Mouse (Mus musculus) liver, adult 2 months (tissue): ENCODE results near the gene Ddx19b. TPM values are rescaled to one million over a fixed set of nuclear protein-coding genes. Genes with fewer than 3 reads are reported as not detected.
A peak's percentile ranks its signal among the peaks of the same experiment; 100 is the strongest.

Experiments used
- DNase-seq: peaks from one replicate; pipeline ENCODE4 v3.0.0-alpha.2; 2011; ENCODE audit warnings: low read depth, low spot score; ENCODE audit errors: extremely low read depth
- H3K27ac ChIP-seq: fragments of 200-500 bp; replicated peaks from 2 replicates; pipeline ENCODE4 v1.5.1; 2012; ENCODE audit warnings: low read depth, mild to moderate bottlenecking, control low read depth, inconsistent platforms, low read length; ENCODE audit not compliant: insufficient read depth
- H3K27me3 ChIP-seq: fragments of 200-500 bp; 2 replicates; pipeline ENCODE4 v1.6.1; 2012; ENCODE audit warnings: mild to moderate bottlenecking, moderate library complexity, low read length, inconsistent platforms; ENCODE audit not compliant: control insufficient read depth, insufficient read depth
- H3K36me3 ChIP-seq: fragments of 200-500 bp; 2 replicates; pipeline ENCODE4 v1.6.1; 2012; ENCODE audit warnings: low read length, inconsistent platforms; ENCODE audit not compliant: control insufficient read depth, insufficient read depth
- H3K4me1 ChIP-seq: fragments of 200-500 bp; 2 replicates; pipeline ENCODE4 v1.6.1; 2011; ENCODE audit warnings: low read length; ENCODE audit not compliant: control insufficient read depth, insufficient read depth
- H3K4me3 ChIP-seq: fragments of 200-500 bp; 2 replicates; pipeline ENCODE4 v1.5.1; 2011; ENCODE audit warnings: low read depth, mild to moderate bottlenecking, control low read depth, low read length, moderate library complexity; ENCODE audit not compliant: insufficient read depth
- H3K79me2 ChIP-seq: fragments of 200-500 bp; 2 replicates; pipeline ENCODE4 v1.6.1; 2012; ENCODE audit warnings: inconsistent platforms, mild to moderate bottlenecking, low read length, moderate library complexity; ENCODE audit not compliant: control insufficient read depth, insufficient read depth
- H3K9ac ChIP-seq: fragments of 200-500 bp; 2 replicates; pipeline ENCODE4 v1.6.1; 2012; ENCODE audit warnings: low read depth, mild to moderate bottlenecking, control low read depth, inconsistent platforms, low read length
- CTCF ChIP-seq: fragments of 200-500 bp; IDR thresholded peaks from 2 replicates; pipeline ENCODE4 v1.5.1; 2011; ENCODE audit warnings: low read depth, low read length, control low read depth
- POLR2A ChIP-seq: fragments of 200-500 bp; IDR thresholded peaks from 2 replicates; pipeline ENCODE4 v1.6.1; 2011; ENCODE audit warnings: low read length, control low read depth; ENCODE audit not compliant: insufficient read depth; ENCODE audit errors: extremely low read depth
- WGBS: fragments of 180-500 bp; shearing (Covaris S2); methylation state at CpG from one replicate; pipeline ENCODE4 v1.1.7; 2018; 5-methylcytosine and 5-hydroxymethylcytosine counted together
- polyA plus RNA-seq: library from polyadenylated mRNA; depleted of rRNA; stranded (reverse); fragments of >200 nt; gene quantifications from 2 replicates; pipeline ENCODE4 v1.2.3, GENCODE M21; 2012
- total RNA-seq: library from RNA; depleted of rRNA; stranded (reverse); fragments of >200 nt; gene quantifications from 2 replicates; pipeline ENCODE4 v1.2.3, GENCODE M21; 2014

Ddx19b gene
- total and polyA plus RNA-seq, 2 experiments = 3.4 to 5.8 TPM

- Histone ChIP-seq H3K79me2 (no peaks in the 10 kb centered on the region), H3K4me3 (peak overlapping the region; percentile 71), H3K27ac (peak overlapping the region; percentile 16; the same call in 1 of the 2 replicates), H3K36me3 (0 out of 2 replicates have a peak, but pooled peaks cover 2% of the 10 kb centered on the region), H3K27me3 (no peaks in the 10 kb centered on the region), H3K4me1 (peaks cover 9% of the 10 kb centered on the region), H3K9ac (peak overlapping the region; percentile 84)
- TF ChIP-seq CTCF = no peak
- 0 out of 2 replicates have a peak, but pooled peaks have one; percentile 50 for TF ChIP-seq POLR2A
- 6% methylated on average over 45 of the region's 45 CpGs for WGBS
- peak; percentile 84 for DNase-seq
Observed at GRCm38 (mm10) chr8:110969910-110970770, 61.4 kb downstream of the Ddx19b start.

- 86% methylated on average over 9 of the region's 9 CpGs for WGBS
- H3K4me3 ChIP-seq = no peak overlapping the region
- H3K36me3 ChIP-seq = no peaks in the 10 kb centered on the region
- H3K27ac ChIP-seq = no peak overlapping the region
- no peak for TF ChIP-seq POLR2A
- TF ChIP-seq CTCF = no peak
- H3K79me2 ChIP-seq = no peaks in the 10 kb centered on the region
- DNase-seq = no peak
- H3K4me1 ChIP-seq = peaks cover 9% of the 10 kb centered on the region
- no peak overlapping the region for H3K9ac ChIP-seq
- no peaks in the 10 kb centered on the region for H3K27me3 ChIP-seq
Observed at GRCm38 (mm10) chr8:110967326-110967725, 64.2 kb downstream of the Ddx19b start.

GRCm38 (mm10) chr8:110966586-110966985, 65.0 kb downstream of the Ddx19b start:
- Histone ChIP-seq H3K27me3 (no peaks in the 10 kb centered on the region), H3K4me1 (peaks cover 9% of the 10 kb centered on the region), H3K27ac (peak overlapping the region; percentile 27; the same call in 1 of the 2 replicates), H3K9ac (no peak overlapping the region), H3K79me2 (no peaks in the 10 kb centered on the region), H3K4me3 (no peak overlapping the region), H3K36me3 (no peaks in the 10 kb centered on the region)
- WGBS = 34% methylated on average over 8 of the region's 8 CpGs
- DNase-seq = peak; percentile 76
- TF ChIP-seq POLR2A (no peak), CTCF (no peak)

DNA sequence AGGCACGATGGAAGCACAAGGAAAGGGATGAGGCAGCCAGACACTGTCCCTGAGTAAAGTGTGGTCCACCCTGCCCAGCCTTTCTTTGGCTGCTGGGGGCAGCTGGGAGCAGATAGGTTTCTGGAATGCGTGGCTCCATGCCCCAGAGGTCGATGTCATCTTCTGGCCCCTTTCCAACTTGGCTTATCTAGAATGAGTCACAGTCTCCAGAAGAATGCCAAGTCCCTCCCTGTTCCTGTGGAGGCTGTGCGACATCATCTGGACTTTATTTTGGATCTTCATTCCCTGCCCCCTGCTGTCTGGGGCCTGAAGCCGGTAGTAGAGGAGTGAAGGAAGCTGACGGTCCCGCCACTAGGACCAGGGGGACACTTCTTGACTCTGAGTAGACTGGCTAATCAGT, 66.0 kb downstream of the Ddx19b start:
- no peak overlapping the region for H3K9ac ChIP-seq
- H3K27ac ChIP-seq = no peak overlapping the region
- H3K4me3 ChIP-seq = no peak overlapping the region
- no peaks in the 10 kb centered on the region for H3K36me3 ChIP-seq
- 16% methylated on average over 7 of the region's 7 CpGs for WGBS
- H3K27me3 ChIP-seq = no peaks in the 10 kb centered on the region
- no peak for TF ChIP-seq POLR2A
- TF ChIP-seq CTCF = peak; percentile 24; the same call in 1 of the 2 replicates
- H3K4me1 ChIP-seq = peaks cover 3% of the 10 kb centered on the region
- H3K79me2 ChIP-seq = no peaks in the 10 kb centered on the region
- peak; percentile 76 for DNase-seq

- no peaks in the 10 kb centered on the region for H3K27me3 ChIP-seq
- no peaks in the 10 kb centered on the region for H3K79me2 ChIP-seq
- H3K9ac ChIP-seq = no peak overlapping the region
- no peak overlapping the region for H3K4me3 ChIP-seq
- DNase-seq = no peak
- WGBS = 89% methylated on average over 7 of the region's 7 CpGs
- H3K36me3 ChIP-seq = no peaks in the 10 kb centered on the region
- H3K4me1 ChIP-seq = peaks cover 3% of the 10 kb centered on the region
- TF ChIP-seq POLR2A (no peak), CTCF (no peak)
- H3K27ac ChIP-seq = no peak overlapping the region
Observed at GRCm38 (mm10) chr8:110964666-110965065, 66.9 kb downstream of the Ddx19b start.

- Histone ChIP-seq H3K36me3 (no peaks in the 10 kb centered on the region), H3K4me1 (peaks cover 3% of the 10 kb centered on the region), H3K79me2 (no peaks in the 10 kb centered on the region), H3K27me3 (no peaks in the 10 kb centered on the region), H3K4me3 (no peak overlapping the region), H3K27ac (no peak overlapping the region), H3K9ac (no peak overlapping the region)
- TF ChIP-seq POLR2A (no peak), CTCF (no peak)
- no peak for DNase-seq
- WGBS = over 99% methylated on average over 2 of the region's 2 CpGs
Observed at GRCm38 (mm10) chr8:110963051-110963450, 68.5 kb downstream of the Ddx19b start.
